Mouse (Mus musculus) heart, embryonic 11.5 days (tissue): Measurements from ENCODE around the gene Ifitm2. TPM values are rescaled to one million over a fixed set of nuclear protein-coding genes. Genes with fewer than 3 reads are reported as not detected.

ENCODE experiments used
- ATAC-seq: fragments of 200-750 bp; cut with Nextera tagmentation; replicated peaks from 2 replicates; pipeline ENCODE4 v1.8.0; 2017; ENCODE audit warnings: moderate library complexity; ENCODE audit not compliant: insufficient number of reproducible peaks, low FRiP score, low TSS enrichment
- H3K27ac ChIP-seq: fragments of 300-500 bp; sonication (generic); 2 replicates; pipeline ENCODE4 v1.5.1; 2014; ENCODE audit warnings: mild to moderate bottlenecking, low read depth, low read length
- H3K27me3 ChIP-seq: fragments of 300-500 bp; sonication (generic); 2 replicates; pipeline ENCODE4 v1.6.1; 2014; ENCODE audit warnings: mild to moderate bottlenecking, low read length, mixed read lengths; ENCODE audit not compliant: control insufficient read depth, insufficient read depth
- H3K36me3 ChIP-seq: fragments of 300-500 bp; sonication (generic); 2 replicates; pipeline ENCODE4 v1.6.1; 2014; ENCODE audit warnings: mild to moderate bottlenecking, low read length, moderate library complexity, mixed read lengths; ENCODE audit not compliant: control insufficient read depth, insufficient read depth
- H3K4me1 ChIP-seq: fragments of 300-500 bp; sonication (generic); 2 replicates; pipeline ENCODE4 v1.6.1; 2014; ENCODE audit warnings: low read length; ENCODE audit not compliant: control insufficient read depth, insufficient read depth
- H3K4me2 ChIP-seq: fragments of 300-500 bp; sonication (generic); 2 replicates; pipeline ENCODE4 v1.6.1; 2014; ENCODE audit warnings: mild to moderate bottlenecking, moderate library complexity
- H3K4me3 ChIP-seq: fragments of 300-500 bp; sonication (generic); 2 replicates; pipeline ENCODE4 v1.5.1; 2014; ENCODE audit warnings: low read depth, low read length
- H3K9ac ChIP-seq: fragments of 300-500 bp; sonication (generic); 2 replicates; pipeline ENCODE4 v1.6.1; 2014; ENCODE audit warnings: mild to moderate bottlenecking, low read depth, low read length, moderate library complexity
- H3K9me3 ChIP-seq: fragments of 300-500 bp; sonication (generic); replicated peaks from 2 replicates; pipeline ENCODE4 v1.6.1; 2016; ENCODE audit warnings: low read length; ENCODE audit not compliant: control insufficient read depth
- WGBS: fragments of 180-500 bp; shearing (Covaris S2); extraction: QIAGEN DNeasy Blood & Tissue Kit; methylation state at CpG from one replicate; pipeline ENCODE4 v1.1.7; 2014; ENCODE audit not compliant: insufficient replicate concordance; 5-methylcytosine and 5-hydroxymethylcytosine counted together
- polyA plus RNA-seq: library from polyadenylated mRNA; unstranded; fragments of >200 nt; fragmentation: Nextera tagmentation; extraction: Ambion mirVana; gene quantifications from 2 replicates; pipeline ENCODE4 v1.2.1, GENCODE M21; 2014

Gene Ifitm2
- polyA plus RNA-seq, 1 experiment from 2014 or later = 420 TPM

GRCm38 (mm10) chr7:140923070-140923775 lies 32.6 kb downstream of the Ifitm2 start:
- Histone ChIP-seq H3K36me3 (no peaks in the 10 kb centered on the region), H3K4me2 (peak overlapping the region; percentile 62), H3K9ac (no peak overlapping the region), H3K9me3 (no peaks in the 10 kb centered on the region), H3K4me1 (peaks cover 7% of the 10 kb centered on the region; the same call in 1 of the 2 replicates), H3K27ac (no peak overlapping the region), H3K4me3 (peak overlapping the region; percentile 35; the same call in 1 of the 2 replicates), H3K27me3 (peaks cover 79% of the 10 kb centered on the region)
- WGBS = 22% methylated on average over 30 of the region's 30 CpGs
- ATAC-seq = no peak

GRCm38 (mm10) chr7:140922398-140923069 lies 33.3 kb downstream of the Ifitm2 start:
- H3K9me3 ChIP-seq = no peaks in the 10 kb centered on the region
- H3K4me2 ChIP-seq = peak overlapping the region; percentile 62
- H3K36me3 ChIP-seq = no peaks in the 10 kb centered on the region
- H3K27me3 ChIP-seq = peaks cover 78% of the 10 kb centered on the region
- peaks cover 7% of the 10 kb centered on the region; the same call in 1 of the 2 replicates for H3K4me1 ChIP-seq
- no peak overlapping the region for H3K27ac ChIP-seq
- no peak overlapping the region for H3K9ac ChIP-seq
- peak overlapping the region; percentile 35 for H3K4me3 ChIP-seq
- ATAC-seq = no peak
- WGBS = under 1% methylated on average over 49 of the region's 49 CpGs

- no peak for ATAC-seq
- Histone ChIP-seq H3K9ac (no peak overlapping the region), H3K4me1 (peaks cover 7% of the 10 kb centered on the region; the same call in 1 of the 2 replicates), H3K4me2 (no peak overlapping the region), H3K9me3 (no peaks in the 10 kb centered on the region), H3K36me3 (no peaks in the 10 kb centered on the region), H3K4me3 (no peak overlapping the region), H3K27ac (no peak overlapping the region), H3K27me3 (peaks cover 80% of the 10 kb centered on the region)
- 23% methylated on average over 22 of the region's 22 CpGs for WGBS
Measured at GRCm38 (mm10) chr7:140921225-140921975, 34.4 kb downstream of the Ifitm2 start.

GRCm38 (mm10) chr7:140920418-140921029 lies 35.3 kb downstream of the Ifitm2 start, which contains the start of gene Nlrp6:
Gene Nlrp6 (plus strand): TSS chr7:140920902.
- Histone ChIP-seq H3K9me3 (no peaks in the 10 kb centered on the region), H3K4me2 (no peak within 1 kb of the TSS), H3K27me3 (peaks cover 76% of the 10 kb centered on the region), H3K9ac (no peak within 1 kb of the TSS), H3K4me3 (no peak within 1 kb of the TSS), H3K36me3 (no peaks in the 10 kb centered on the region), H3K27ac (no peak within 1 kb of the TSS), H3K4me1 (peaks cover 7% of the 10 kb centered on the region; the same call in 1 of the 2 replicates)
- ATAC-seq = no peak
- 73% methylated on average over 8 of the region's 8 CpGs for WGBS

- H3K4me1 ChIP-seq = peaks cover 7% of the 10 kb centered on the region; the same call in 1 of the 2 replicates
- no peaks in the 10 kb centered on the region for H3K36me3 ChIP-seq
- no peak overlapping the region for H3K9ac ChIP-seq
- 34% methylated on average over 4 of the region's 4 CpGs for WGBS
- no peak overlapping the region for H3K4me2 ChIP-seq
- no peak overlapping the region for H3K27ac ChIP-seq
- H3K9me3 ChIP-seq = no peaks in the 10 kb centered on the region
- ATAC-seq = no peak
- H3K27me3 ChIP-seq = peaks cover 70% of the 10 kb centered on the region
- no peak overlapping the region for H3K4me3 ChIP-seq
Measured at GRCm38 (mm10) chr7:140919911-140920310, 35.9 kb downstream of the Ifitm2 start.

GRCm38 (mm10) chr7:140914031-140914690 lies 41.6 kb downstream of the Ifitm2 start:
- Histone ChIP-seq H3K4me3 (no peak overlapping the region), H3K27me3 (peaks cover 15% of the 10 kb centered on the region), H3K9ac (no peak overlapping the region), H3K4me2 (no peak overlapping the region), H3K9me3 (no peaks in the 10 kb centered on the region), H3K4me1 (no peaks in the 10 kb centered on the region), H3K36me3 (no peaks in the 10 kb centered on the region), H3K27ac (no peak overlapping the region)
- 72% methylated on average over 8 of the region's 8 CpGs for WGBS
- no peak for ATAC-seq

GRCm38 (mm10) chr7:140912846-140913482 lies 42.8 kb downstream of the Ifitm2 start:
- Histone ChIP-seq H3K27me3 (peaks cover 6% of the 10 kb centered on the region; the same call in 1 of the 2 replicates), H3K27ac (no peak overlapping the region), H3K9ac (no peak overlapping the region), H3K9me3 (no peaks in the 10 kb centered on the region), H3K4me3 (no peak overlapping the region), H3K4me2 (no peak overlapping the region), H3K4me1 (no peaks in the 10 kb centered on the region), H3K36me3 (no peaks in the 10 kb centered on the region)
- 65% methylated on average over 5 of the region's 5 CpGs for WGBS
- no peak for ATAC-seq
